Mouse (Mus musculus) erythroblast, embryonic 14.5 days (primary cell): ENCODE measurements around the gene Pgpep1l.

Experiments
- GATA1 ChIP-seq: IDR thresholded peaks from 2 replicates; pipeline ENCODE4 v1.6.1; 2012; ENCODE audit warnings: low read length, inconsistent platforms, mixed read lengths
- TAL1 ChIP-seq: IDR thresholded peaks from 3 replicates; pipeline ENCODE4 v1.6.1; 2012; ENCODE audit warnings: low read length, inconsistent platforms, mixed read lengths

GRCm38 (mm10) chr7:68233619-68234223 lies 30.3 kb downstream of the Pgpep1l start:
- TF ChIP-seq GATA1 (no peak), TAL1 (no peak)
